Mouse (Mus musculus): Measurements from ENCODE around the gene Hnrnph3. TPM values are rescaled to one million over a fixed set of nuclear protein-coding genes. Genes with fewer than 3 reads are reported as not detected.

Hnrnph3 gene
- polyA plus RNA-seq, 1 experiment from 2014 or later = 81.2 TPM

DNA sequence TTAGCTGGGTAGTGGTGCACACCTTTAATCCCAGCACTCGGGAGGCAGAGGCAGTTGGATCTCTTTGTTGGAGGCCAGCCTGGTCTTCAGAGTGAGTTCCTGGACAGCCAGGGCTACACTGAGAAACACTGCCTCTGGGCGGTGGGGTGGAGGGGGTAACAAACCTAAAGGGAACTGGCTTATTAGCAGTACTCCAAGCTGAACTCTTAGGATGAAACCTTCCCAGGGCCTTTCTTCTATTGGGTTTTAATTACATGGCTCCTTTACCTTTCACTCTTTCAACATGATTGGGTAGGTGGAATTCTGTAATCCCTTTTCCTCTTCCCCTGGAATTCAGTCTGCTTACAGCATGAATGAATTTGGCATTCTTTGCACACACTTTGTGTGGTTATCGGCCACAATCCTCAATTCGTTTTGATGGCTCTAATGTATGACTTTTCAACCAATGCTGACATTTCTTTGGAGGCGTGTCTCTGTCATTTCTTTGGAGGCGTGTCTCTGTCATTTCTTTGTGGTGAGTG is 1.5 kb upstream of the Hnrnph3 start:
- H3K4me1 ChIP-seq (ENCODE audit: control insufficient read depth, insufficient read depth, low read length) = peaks cover 36% of the 10 kb centered on the region

DNA sequence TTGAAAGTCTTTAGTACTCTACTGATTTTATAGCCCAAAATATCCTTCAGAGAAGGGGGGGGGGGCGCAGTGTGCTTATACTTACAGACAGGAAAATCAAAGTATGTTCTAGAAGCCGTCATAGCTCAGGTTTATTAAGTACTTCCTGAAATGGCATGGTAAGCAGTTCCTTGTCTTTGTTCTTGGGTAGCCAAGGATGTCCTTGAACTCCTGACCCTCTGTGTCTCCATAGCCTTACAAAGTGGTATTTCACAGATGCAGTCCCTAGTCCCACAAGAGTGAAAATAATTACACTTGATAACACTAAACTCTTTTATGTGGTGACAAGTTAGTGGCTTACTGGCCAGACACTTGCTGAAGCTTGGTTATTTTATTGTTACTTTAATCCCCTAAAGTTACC is 999 bp upstream of the Hnrnph3 start:
- Histone ChIP-seq H3K27ac (ENCODE audit: low read depth, low read length) (peak overlapping the region; percentile 100), H3K9me3 (replicated peaks; ENCODE audit: control insufficient read depth, low read length) (no peaks in the 10 kb centered on the region), H3K4me3 (ENCODE audit: low read depth, low read length) (peak overlapping the region; percentile 95), H3K4me2 (ENCODE audit: low read length) (peak overlapping the region; percentile 84), H3K36me3 (ENCODE audit: control insufficient read depth, insufficient read depth, low read length) (no peaks in the 10 kb centered on the region), H3K27me3 (replicated peaks; ENCODE audit: control insufficient read depth, insufficient read depth, low read length) (no peaks in the 10 kb centered on the region), H3K9ac (ENCODE audit: low read length) (peak overlapping the region; percentile 100), H3K4me1 (ENCODE audit: control insufficient read depth, insufficient read depth, low read length) (peaks cover 41% of the 10 kb centered on the region)
- WGBS = 10% methylated on average over 2 of the region's 2 CpGs
- DNase-seq (ENCODE audit: low spot score) (peak; percentile 36), ATAC-seq (no peak)

More for the DNA sequence above, 1.5 kb upstream of the Hnrnph3 start:
- Histone ChIP-seq H3K9me3 (replicated peaks; ENCODE audit: control insufficient read depth, low read length) (no peaks in the 10 kb centered on the region), H3K4me2 (ENCODE audit: low read length) (peak overlapping the region; percentile 84), H3K9ac (ENCODE audit: low read length) (peak overlapping the region; percentile 100), H3K4me3 (ENCODE audit: low read depth, low read length) (peak overlapping the region; percentile 95), H3K27ac (ENCODE audit: low read depth, low read length) (peak overlapping the region; percentile 100), H3K27me3 (replicated peaks; ENCODE audit: control insufficient read depth, insufficient read depth, low read length) (no peaks in the 10 kb centered on the region), H3K36me3 (ENCODE audit: control insufficient read depth, insufficient read depth, low read length) (no peaks in the 10 kb centered on the region)
- WGBS = 4% methylated on average over 6 of the region's 6 CpGs
- peak; percentile 73 for DNase-seq (ENCODE audit: low spot score)
- ATAC-seq = no peak

DNA sequence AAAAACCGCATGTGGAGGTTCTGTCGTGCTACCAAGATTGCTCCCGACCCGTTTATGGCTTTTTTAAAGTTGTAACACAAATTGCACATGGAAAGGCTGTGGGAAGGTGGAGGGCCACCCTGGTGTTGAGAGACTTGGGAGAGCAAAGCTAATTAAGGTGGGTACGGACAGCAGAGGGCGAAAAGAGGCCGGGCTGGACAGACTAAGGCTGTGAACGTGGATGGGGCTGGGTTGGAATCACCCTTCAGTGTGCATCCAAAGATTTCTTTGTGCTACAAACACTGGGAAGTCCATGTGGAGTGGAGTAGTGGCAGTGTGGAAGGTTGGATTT is 528 bp upstream of the Hnrnph3 start:
- Histone ChIP-seq H3K9ac (ENCODE audit: low read length) (peak overlapping the region; percentile 100), H3K27me3 (replicated peaks; ENCODE audit: control insufficient read depth, insufficient read depth, low read length) (no peaks in the 10 kb centered on the region), H3K4me3 (ENCODE audit: low read depth, low read length) (peak overlapping the region; percentile 95), H3K4me1 (ENCODE audit: control insufficient read depth, insufficient read depth, low read length) (peaks cover 41% of the 10 kb centered on the region), H3K36me3 (ENCODE audit: control insufficient read depth, insufficient read depth, low read length) (no peaks in the 10 kb centered on the region), H3K4me2 (ENCODE audit: low read length) (peak overlapping the region; percentile 84), H3K9me3 (replicated peaks; ENCODE audit: control insufficient read depth, low read length) (no peaks in the 10 kb centered on the region), H3K27ac (ENCODE audit: low read depth, low read length) (peak overlapping the region; percentile 100)
- DNase-seq (ENCODE audit: low spot score) (peak; percentile 73), ATAC-seq (peak; percentile 21)
- WGBS = under 1% methylated on average over 8 of the region's 8 CpGs

DNA sequence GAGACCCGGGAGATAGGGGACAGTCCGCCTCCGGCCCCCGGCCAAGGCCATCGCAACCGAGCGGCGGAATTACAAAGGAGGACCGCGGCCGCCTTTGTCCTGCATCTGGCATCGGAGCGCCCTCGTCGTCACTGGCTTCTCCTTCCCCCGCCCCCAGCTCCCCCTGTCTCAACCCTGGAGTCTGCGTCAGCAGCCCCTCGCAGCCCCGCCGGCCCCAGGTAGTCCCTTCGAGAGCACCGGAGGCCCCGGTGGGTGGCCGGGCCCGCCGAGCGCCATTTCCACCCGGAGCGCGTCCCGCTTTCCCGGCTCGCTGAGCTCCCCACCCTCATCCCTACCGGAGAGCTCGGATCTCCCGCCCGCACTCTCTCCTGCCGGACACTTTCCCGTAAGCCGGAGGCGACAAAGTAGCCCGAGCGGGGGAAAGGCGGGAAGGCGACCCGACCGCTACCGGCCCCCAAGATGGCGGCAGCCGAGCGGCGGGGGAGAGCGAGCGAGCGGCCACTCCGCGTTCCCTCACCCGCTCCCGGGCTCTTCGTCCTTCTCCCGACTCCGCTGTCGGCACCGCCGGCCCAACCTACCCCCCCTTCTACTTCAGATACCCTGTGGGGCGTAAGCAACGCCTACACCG is 782 bp downstream of the Hnrnph3 start:
- Histone ChIP-seq H3K27ac (ENCODE audit: low read depth, low read length) (peak overlapping the region; percentile 100), H3K4me2 (ENCODE audit: low read length) (peak overlapping the region; percentile 86), H3K36me3 (ENCODE audit: control insufficient read depth, insufficient read depth, low read length) (peaks cover 3% of the 10 kb centered on the region; the same call in 1 of the 2 replicates), H3K4me1 (ENCODE audit: control insufficient read depth, insufficient read depth, low read length) (peaks cover 48% of the 10 kb centered on the region), H3K9ac (ENCODE audit: low read length) (peak overlapping the region; percentile 100), H3K27me3 (replicated peaks; ENCODE audit: control insufficient read depth, insufficient read depth, low read length) (no peaks in the 10 kb centered on the region), H3K4me3 (ENCODE audit: low read depth, low read length) (peak overlapping the region; percentile 95), H3K9me3 (replicated peaks; ENCODE audit: control insufficient read depth, low read length) (no peaks in the 10 kb centered on the region)
- peak; percentile 40 for ATAC-seq
- peak; percentile 75 for DNase-seq (ENCODE audit: low spot score)
- under 1% methylated on average over 60 of the region's 68 CpGs for WGBS

DNA sequence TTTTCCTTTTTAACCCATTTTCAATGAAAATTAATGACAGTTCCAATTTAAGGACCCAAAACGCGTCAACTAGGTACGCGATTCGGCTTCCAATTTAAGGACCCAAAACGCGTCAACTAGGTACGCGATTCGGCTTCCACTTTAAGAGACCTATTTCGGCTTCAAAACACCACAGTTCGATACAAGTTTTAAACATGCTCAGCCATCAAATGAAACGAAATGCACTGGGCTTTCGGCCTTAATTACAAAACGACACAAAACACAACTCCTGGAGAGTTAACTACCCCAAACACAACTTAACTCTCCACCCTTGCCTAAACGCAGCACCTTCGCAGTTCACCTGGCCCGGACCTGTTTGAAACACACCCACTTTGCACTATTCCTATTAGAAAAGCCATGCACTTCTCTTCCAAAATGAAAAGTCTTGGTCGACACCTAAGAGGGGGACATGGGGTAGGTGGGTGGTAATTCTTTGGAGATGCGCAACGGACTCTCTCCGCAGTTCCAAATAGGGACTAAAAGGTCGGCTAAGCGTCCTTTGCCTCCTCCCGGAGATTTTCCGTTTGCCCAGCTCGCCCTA is 1.4 kb downstream of the Hnrnph3 start:
- peak overlapping the region; percentile 100 for H3K27ac ChIP-seq (ENCODE audit: low read depth, low read length)
- peak overlapping the region; percentile 86 for H3K4me2 ChIP-seq (ENCODE audit: low read length)
- no peaks in the 10 kb centered on the region for H3K27me3 ChIP-seq (replicated peaks; ENCODE audit: control insufficient read depth, insufficient read depth, low read length)
- peak; percentile 35 for DNase-seq (ENCODE audit: low spot score)
- WGBS = under 1% methylated on average over 27 of the region's 27 CpGs
- H3K36me3 ChIP-seq (ENCODE audit: control insufficient read depth, insufficient read depth, low read length) = peaks cover 7% of the 10 kb centered on the region
- peaks cover 48% of the 10 kb centered on the region for H3K4me1 ChIP-seq (ENCODE audit: control insufficient read depth, insufficient read depth, low read length)
- no peak for ATAC-seq
- no peaks in the 10 kb centered on the region for H3K9me3 ChIP-seq (replicated peaks; ENCODE audit: control insufficient read depth, low read length)
- peak overlapping the region; percentile 100 for H3K9ac ChIP-seq (ENCODE audit: low read length)
- peak overlapping the region; percentile 95 for H3K4me3 ChIP-seq (ENCODE audit: low read depth, low read length)

DNA sequence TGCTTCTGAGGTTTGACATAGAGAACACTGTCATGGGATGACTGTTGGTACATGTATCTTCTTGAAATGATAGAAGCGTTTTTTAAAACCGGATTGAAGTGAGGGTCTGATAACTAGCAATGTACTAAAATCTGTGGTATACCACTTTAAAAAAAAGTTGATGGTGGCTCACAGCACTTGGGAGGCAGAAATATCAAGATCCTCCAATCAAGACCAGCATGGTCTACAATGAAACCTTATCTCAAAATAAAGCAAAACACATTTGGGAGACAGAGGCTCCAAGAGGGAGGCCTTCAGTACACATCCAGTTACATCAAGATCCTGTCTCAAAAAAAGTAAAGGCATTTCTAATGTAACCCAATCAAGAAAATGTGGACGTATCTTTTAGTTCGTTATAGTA is 2.3 kb downstream of the Hnrnph3 start:
- Histone ChIP-seq H3K27me3 (replicated peaks; ENCODE audit: control insufficient read depth, insufficient read depth, low read length) (no peaks in the 10 kb centered on the region), H3K4me1 (ENCODE audit: control insufficient read depth, insufficient read depth, low read length) (peaks cover 42% of the 10 kb centered on the region), H3K36me3 (ENCODE audit: control insufficient read depth, insufficient read depth, low read length) (peaks cover 15% of the 10 kb centered on the region), H3K4me3 (ENCODE audit: low read depth, low read length) (peak overlapping the region; percentile 95), H3K9me3 (replicated peaks; ENCODE audit: control insufficient read depth, low read length) (no peaks in the 10 kb centered on the region), H3K27ac (ENCODE audit: low read depth, low read length) (no peak overlapping the region), H3K4me2 (ENCODE audit: low read length) (peak overlapping the region; percentile 86), H3K9ac (ENCODE audit: low read length) (peak overlapping the region; percentile 100)
- ATAC-seq (no peak), DNase-seq (ENCODE audit: low spot score) (no peak)
- WGBS = 29% methylated on average over 4 of the region's 4 CpGs

DNA sequence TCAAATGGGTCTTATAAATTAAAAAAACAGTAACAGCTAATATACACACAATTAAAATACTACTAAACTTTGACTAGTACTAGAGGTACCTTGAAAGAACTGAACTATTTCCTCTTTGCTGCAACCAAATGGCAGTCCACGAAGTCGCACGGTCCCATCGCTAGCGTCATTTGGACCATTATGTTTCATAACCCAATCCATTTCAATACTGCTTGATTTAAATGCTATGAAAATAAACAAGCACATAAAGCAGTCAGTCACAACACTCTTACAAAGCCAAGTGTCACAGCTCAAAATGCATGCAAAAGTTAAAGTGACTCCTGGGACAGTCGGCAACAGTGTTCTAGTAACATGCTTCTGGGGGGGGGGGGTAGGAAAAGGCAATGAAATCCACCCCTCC is 4.7 kb downstream of the Hnrnph3 start:
- Histone ChIP-seq H3K9me3 (replicated peaks; ENCODE audit: control insufficient read depth, low read length) (no peaks in the 10 kb centered on the region), H3K4me1 (ENCODE audit: control insufficient read depth, insufficient read depth, low read length) (peaks cover 25% of the 10 kb centered on the region), H3K4me2 (ENCODE audit: low read length) (no peak overlapping the region; the same call in 1 of the 2 replicates), H3K9ac (ENCODE audit: low read length) (no peak overlapping the region), H3K27me3 (replicated peaks; ENCODE audit: control insufficient read depth, insufficient read depth, low read length) (no peaks in the 10 kb centered on the region), H3K36me3 (ENCODE audit: control insufficient read depth, insufficient read depth, low read length) (peaks cover 38% of the 10 kb centered on the region), H3K27ac (ENCODE audit: low read depth, low read length) (no peak overlapping the region), H3K4me3 (ENCODE audit: low read depth, low read length) (no peak overlapping the region)
- WGBS = 84% methylated on average over 6 of the region's 6 CpGs
- DNase-seq (ENCODE audit: low spot score) = no peak
- ATAC-seq = no peak

DNA sequence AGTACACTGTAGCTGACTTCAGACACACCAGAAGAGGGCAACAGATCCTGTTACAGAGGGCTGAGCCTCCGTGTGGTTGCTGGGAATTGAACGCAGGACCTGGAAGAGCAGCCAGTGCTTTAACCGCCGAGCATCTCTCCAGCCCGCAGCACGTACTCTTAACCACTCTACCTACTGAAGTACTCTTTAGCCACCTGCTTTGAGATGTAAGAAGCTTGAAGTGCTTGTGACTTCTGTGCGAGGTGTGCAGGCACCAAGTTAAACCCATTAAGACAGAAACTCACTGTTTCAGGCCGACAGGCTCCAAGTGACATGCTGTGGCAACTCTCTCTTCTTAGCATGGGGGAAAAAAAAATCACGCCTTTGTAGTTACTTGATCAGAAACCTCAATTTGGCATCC is 9.8 kb downstream of the Hnrnph3 start:
- peaks cover 86% of the 10 kb centered on the region for H3K36me3 ChIP-seq (ENCODE audit: control insufficient read depth, insufficient read depth, low read length)
- 83% methylated on average over 9 of the region's 9 CpGs for WGBS
- DNase-seq (ENCODE audit: low spot score) = no peak
- H3K4me3 ChIP-seq (ENCODE audit: low read depth, low read length) = no peak overlapping the region
- H3K27me3 ChIP-seq (replicated peaks; ENCODE audit: control insufficient read depth, insufficient read depth, low read length) = no peaks in the 10 kb centered on the region
- ATAC-seq = no peak
- H3K27ac ChIP-seq (ENCODE audit: low read depth, low read length) = no peak overlapping the region
- peaks cover 5% of the 10 kb centered on the region for H3K4me1 ChIP-seq (ENCODE audit: control insufficient read depth, insufficient read depth, low read length)
- H3K9me3 ChIP-seq (replicated peaks; ENCODE audit: control insufficient read depth, low read length) = no peaks in the 10 kb centered on the region
- no peak overlapping the region for H3K4me2 ChIP-seq (ENCODE audit: low read length)
- H3K9ac ChIP-seq (ENCODE audit: low read length) = no peak overlapping the region

DNA sequence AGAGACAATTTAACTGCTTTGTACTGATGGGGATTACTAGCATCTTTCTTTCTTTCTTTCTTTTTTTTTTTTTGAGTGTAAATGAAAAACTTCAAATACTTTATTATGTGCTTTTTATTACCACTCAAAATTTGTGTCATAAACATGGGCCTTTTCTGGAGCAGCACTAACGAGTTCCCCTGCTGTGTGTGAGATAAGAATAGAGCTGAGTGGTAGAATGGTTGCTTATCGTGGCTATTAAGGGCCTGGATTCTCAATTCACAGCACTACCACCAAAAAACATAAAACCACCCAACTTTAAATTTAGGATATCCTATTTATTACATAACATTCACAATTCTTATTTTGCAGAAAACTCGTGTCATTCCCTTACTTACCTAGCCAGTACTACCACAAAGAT is 10.5 kb downstream of the Hnrnph3 start:
- no peak for ATAC-seq
- Histone ChIP-seq H3K4me2 (ENCODE audit: low read length) (no peak overlapping the region), H3K27me3 (replicated peaks; ENCODE audit: control insufficient read depth, insufficient read depth, low read length) (no peaks in the 10 kb centered on the region), H3K9me3 (replicated peaks; ENCODE audit: control insufficient read depth, low read length) (no peaks in the 10 kb centered on the region), H3K4me1 (ENCODE audit: control insufficient read depth, insufficient read depth, low read length) (no peaks in the 10 kb centered on the region), H3K4me3 (ENCODE audit: low read depth, low read length) (no peak overlapping the region), H3K27ac (ENCODE audit: low read depth, low read length) (no peak overlapping the region), H3K36me3 (ENCODE audit: control insufficient read depth, insufficient read depth, low read length) (peaks cover 89% of the 10 kb centered on the region), H3K9ac (ENCODE audit: low read length) (no peak overlapping the region)
- 52% methylated on average over 3 of the region's 3 CpGs for WGBS
- DNase-seq (ENCODE audit: low spot score) = no peak
